Mouse (Mus musculus): ENCODE results near the gene Ddb2.

- TF ChIP-seq ZNF384 (IDR thresholded peaks at IDR 0.05; ENCODE audit: low read depth, low read length) = no peak
- no peak for TF ChIP-seq ZC3H11A (IDR thresholded peaks at IDR 0.05; ENCODE audit: borderline replicate concordance, low read depth, low read length)
- TF ChIP-seq MAFK (IDR thresholded peaks at IDR 0.05; ENCODE audit: insufficient read depth, low read depth, low read length) = no peak
- TF ChIP-seq CHD2 (IDR thresholded peaks at IDR 0.05; ENCODE audit: low read depth, low read length) = no peak
These were observed 56.1 kb downstream of the Ddb2 start for GRCm38 (mm10) chr2:91180706-91181105.
